Mouse (Mus musculus) stomach, postnatal 0 days (tissue): ENCODE data around the gene Car11.

Source experiments
- CTCF ChIP-seq: IDR thresholded peaks from 2 replicates; pipeline ENCODE4 v1.5.1; 2016; ENCODE audit warnings: antibody characterized with exemption, low read depth, mild to moderate bottlenecking, moderate library complexity
- EP300 ChIP-seq: optimal IDR thresholded peaks from 2 replicates; pipeline ENCODE3; 2016; ENCODE audit warnings: antibody characterized with exemption

DNA sequence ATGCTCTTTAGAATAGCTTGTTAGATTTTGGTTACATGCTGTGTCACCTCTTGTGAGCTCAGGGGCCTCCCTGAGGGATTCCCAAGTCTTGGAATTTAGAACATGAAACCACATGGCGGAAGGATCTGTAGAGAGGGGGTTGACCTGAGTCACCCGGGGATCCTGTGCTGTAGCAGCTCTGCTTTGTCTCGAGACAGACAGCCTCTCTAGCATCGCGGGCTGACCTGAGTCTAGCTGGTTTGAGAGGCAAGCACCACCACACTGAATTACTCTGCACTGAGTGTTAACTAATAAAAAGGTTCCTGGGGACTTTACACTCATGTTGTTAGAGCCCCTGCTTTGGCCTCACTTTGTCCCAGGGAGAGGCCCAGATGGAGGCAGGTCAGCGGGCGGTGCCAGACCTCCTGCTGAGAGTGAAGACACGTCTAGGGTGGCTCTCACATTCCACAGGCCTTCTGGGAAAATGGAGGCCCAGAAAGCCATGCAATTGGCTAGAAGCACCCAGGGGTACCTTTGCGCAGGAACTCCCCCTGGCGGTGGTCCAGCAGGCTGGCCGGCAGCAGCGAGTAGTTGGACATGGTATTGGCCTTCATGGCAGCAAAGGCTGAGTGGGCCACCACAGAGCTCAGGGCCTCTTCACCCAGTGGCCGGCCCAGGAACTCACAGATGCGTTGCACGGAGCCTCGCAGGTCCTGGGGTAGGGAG lies 31.2 kb downstream of the Car11 start:
- TF ChIP-seq CTCF (peak; percentile 74), EP300 (no peak)
